In the genomic region with DNA sequence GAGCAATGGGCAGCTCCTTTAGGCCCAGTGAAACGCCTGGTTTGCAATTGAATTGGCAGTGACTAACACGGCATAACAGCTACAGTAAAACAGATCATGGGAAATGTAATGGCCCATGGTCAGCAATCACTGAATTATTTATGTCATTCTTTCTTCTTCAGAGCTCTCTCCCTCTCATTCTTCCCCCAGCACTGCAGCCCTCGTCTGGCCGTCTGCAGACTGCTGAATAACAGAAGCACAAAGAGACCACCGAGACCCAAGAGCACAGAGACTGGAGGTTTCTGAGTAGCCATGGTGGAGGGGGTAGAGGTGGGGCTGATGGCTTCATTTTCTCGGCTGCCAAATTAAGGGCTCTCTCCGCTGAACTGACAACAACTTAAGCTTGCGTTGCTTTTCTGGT, we compare ENCODE assay signal across 14 mouse cellular contexts.
DNase-seq lines count a peak whose midpoint lies in the region; ATAC-seq and TF ChIP-seq lines count a peak whose summit lies in the region.
"Had no signal": no experiment of that assay in that cellular context is flagged by ENCODE, and none has a peak within 500 bp of the region (broad histone marks: within the 10 kb centered on the region; RNA-seq: fewer than 3 reads in every experiment).

No protein-coding gene starts in this region.

- 0 out of 2 replicates have a peak, but pooled peaks cover 5% of the 10 kb centered on the region for H3K9me3 ChIP-seq in forebrain, embryonic 14.5 days (replicated peaks; ENCODE audit: control insufficient read depth, low read length)
- H3K9me3 ChIP-seq in hindbrain, embryonic 15.5 days, result peaks cover 3% of the 10 kb centered on the region; the same call in 1 of the 2 replicates
- H3K9me3 ChIP-seq in midbrain, embryonic 14.5 days (ENCODE audit: control insufficient read depth, low read length), result peaks cover 4% of the 10 kb centered on the region; the same call in 1 of the 2 replicates
- H3K9me3 ChIP-seq in heart, embryonic 11.5 days (replicated peaks; ENCODE audit: control insufficient read depth, low read length), result no peaks in the 10 kb centered on the region
- H3K9me3 ChIP-seq in kidney, embryonic 15.5 days (replicated peaks), result 0 out of 2 replicates have a peak, but pooled peaks cover 4% of the 10 kb centered on the region
- H3K9me3 ChIP-seq: embryonic facial prominence, embryonic 15.5 days had no signal

- H3K36me3 ChIP-seq in forebrain, embryonic 14.5 days (ENCODE audit: control insufficient read depth, insufficient read depth, low read length), result no peaks in the 10 kb centered on the region
- H3K36me3 ChIP-seq in hindbrain, embryonic 15.5 days, result no peaks in the 10 kb centered on the region
- H3K36me3 ChIP-seq in midbrain, embryonic 14.5 days (ENCODE audit: control insufficient read depth, insufficient read depth, low read length), result no peaks in the 10 kb centered on the region
- H3K36me3 ChIP-seq in heart, embryonic 11.5 days (ENCODE audit: control insufficient read depth, insufficient read depth, low read length), result no peaks in the 10 kb centered on the region
- no peaks in the 10 kb centered on the region for H3K36me3 ChIP-seq in kidney, embryonic 15.5 days
- H3K36me3 ChIP-seq: embryonic facial prominence, embryonic 15.5 days; limb, embryonic 13.5 days had no signal

- peak; percentile 4; the same call in 1 of the 2 replicates for TF ChIP-seq CTCF in brain, embryonic 14.5 days (IDR thresholded peaks at IDR 0.05; ENCODE audit: borderline replicate concordance, extremely low read depth, insufficient read depth, insufficient read length)

- ATAC-seq in forebrain, embryonic 14.5 days, result peak; percentile 73
- ATAC-seq in hindbrain, embryonic 15.5 days (ENCODE audit: low FRiP score, low read depth), result 0 out of 2 replicates have a peak, but pooled peaks have one; percentile 40
- peak; percentile 64; the same call in 1 of the 2 replicates for ATAC-seq in midbrain, embryonic 14.5 days (ENCODE audit: low FRiP score, low TSS enrichment)
- no peak for ATAC-seq in heart, embryonic 11.5 days (replicated peaks; ENCODE audit: insufficient number of reproducible peaks, low FRiP score, low TSS enrichment)
- no peak for ATAC-seq in kidney, embryonic 15.5 days (replicated peaks; ENCODE audit: low FRiP score)

- peaks cover 3% of the 10 kb centered on the region; the same call in 1 of the 2 replicates for H3K27me3 ChIP-seq in forebrain, embryonic 14.5 days (replicated peaks; ENCODE audit: control insufficient read depth, insufficient read depth, low read length)
- H3K27me3 ChIP-seq in hindbrain, embryonic 15.5 days, result peaks cover 6% of the 10 kb centered on the region; the same call in 1 of the 2 replicates
- H3K27me3 ChIP-seq in midbrain, embryonic 14.5 days (ENCODE audit: control insufficient read depth, insufficient read depth, low read length), result no peaks in the 10 kb centered on the region; the same call in 1 of the 2 replicates
- H3K27me3 ChIP-seq in heart, embryonic 11.5 days (ENCODE audit: control insufficient read depth, insufficient read depth, low read length), result peaks cover 34% of the 10 kb centered on the region
- peaks cover 38% of the 10 kb centered on the region for H3K27me3 ChIP-seq in kidney, embryonic 15.5 days

- H3K27ac ChIP-seq in forebrain, embryonic 14.5 days (ENCODE audit: low read depth, low read length), result peak overlapping the region; percentile 23; the same call in 1 of the 2 replicates
- H3K27ac ChIP-seq in hindbrain, embryonic 15.5 days (replicated peaks), result no peak overlapping the region
- peak overlapping the region; percentile 37; the same call in 1 of the 2 replicates for H3K27ac ChIP-seq in midbrain, embryonic 14.5 days (replicated peaks; ENCODE audit: low read depth, low read length)
- H3K27ac ChIP-seq in heart, embryonic 11.5 days (ENCODE audit: low read depth, low read length), result no peak overlapping the region
- no peak overlapping the region for H3K27ac ChIP-seq in kidney, embryonic 15.5 days
- H3K27ac ChIP-seq: embryonic facial prominence, embryonic 15.5 days; limb, embryonic 13.5 days had no signal

- H3K4me3 ChIP-seq in forebrain, embryonic 14.5 days (ENCODE audit: low read depth, low read length), result no peak overlapping the region
- H3K4me3 ChIP-seq in hindbrain, embryonic 15.5 days, result no peak overlapping the region
- H3K4me3 ChIP-seq in midbrain, embryonic 14.5 days (replicated peaks; ENCODE audit: low read depth, low read length), result no peak overlapping the region
- no peak overlapping the region for H3K4me3 ChIP-seq in heart, embryonic 11.5 days (ENCODE audit: low read depth, low read length)
- H3K4me3 ChIP-seq in kidney, embryonic 15.5 days (replicated peaks), result no peak overlapping the region
- H3K4me3 ChIP-seq: embryonic facial prominence, embryonic 15.5 days; limb, embryonic 13.5 days had no signal

- no peak overlapping the region for H3K9ac ChIP-seq in forebrain, embryonic 14.5 days (ENCODE audit: low read length)
- no peak overlapping the region for H3K9ac ChIP-seq in hindbrain, embryonic 15.5 days
- no peak overlapping the region for H3K9ac ChIP-seq in midbrain, embryonic 14.5 days (replicated peaks; ENCODE audit: low read length)
- no peak overlapping the region for H3K9ac ChIP-seq in heart, embryonic 11.5 days (ENCODE audit: low read depth, low read length)
- H3K9ac ChIP-seq in kidney, embryonic 15.5 days, result no peak overlapping the region
- H3K9ac ChIP-seq: embryonic facial prominence, embryonic 15.5 days; limb, embryonic 13.5 days had no signal

- 13% methylated on average over 8 of the region's 8 CpGs for WGBS in forebrain, embryonic 14.5 days
- WGBS in hindbrain, embryonic 15.5 days, result 16% methylated on average over 8 of the region's 8 CpGs
- WGBS in midbrain, embryonic 14.5 days, result 9% methylated on average over 8 of the region's 8 CpGs
- 68% methylated on average over 8 of the region's 8 CpGs for WGBS in heart, embryonic 11.5 days (ENCODE audit: insufficient replicate concordance)
- WGBS in kidney, embryonic 15.5 days, result 24% methylated on average over 8 of the region's 8 CpGs

- TF ChIP-seq POLR2A in brain, embryonic 14.5 days (IDR thresholded peaks at IDR 0.05; ENCODE audit: borderline replicate concordance, extremely low read depth, insufficient read depth, insufficient read length, poor library complexity, severe bottlenecking), result no peak

- peaks cover 26% of the 10 kb centered on the region for H3K4me1 ChIP-seq in forebrain, embryonic 14.5 days (ENCODE audit: control insufficient read depth, insufficient read depth, low read length)
- H3K4me1 ChIP-seq in hindbrain, embryonic 15.5 days (replicated peaks), result peaks cover 35% of the 10 kb centered on the region
- H3K4me1 ChIP-seq in midbrain, embryonic 14.5 days (ENCODE audit: control insufficient read depth, insufficient read depth, low read length), result peaks cover 59% of the 10 kb centered on the region
- H3K4me1 ChIP-seq in heart, embryonic 11.5 days (ENCODE audit: control insufficient read depth, insufficient read depth, low read length), result no peaks in the 10 kb centered on the region
- peaks cover 11% of the 10 kb centered on the region for H3K4me1 ChIP-seq in kidney, embryonic 15.5 days

- DNase-seq in brain, embryonic 14.5 days (ENCODE audit: low read depth), result peak; percentile 92
- peak; percentile 72 for DNase-seq in forebrain, embryonic 14.5 days (ENCODE audit: low spot score)
- DNase-seq in midbrain, embryonic 14.5 days, result peak; percentile 67
- DNase-seq in cerebellum, adult 8-10 months, result no peak
- DNase-seq: adrenal gland, postnatal 10 days; cerebellum, adult 9-10 months; gastrocnemius, postnatal 25 days; kidney, postnatal 10 days; right cerebral cortex, postnatal 4 days had no signal

- no peak overlapping the region for H3K4me2 ChIP-seq in forebrain, embryonic 14.5 days (ENCODE audit: low read length)
- H3K4me2 ChIP-seq in hindbrain, embryonic 15.5 days, result no peak overlapping the region
- H3K4me2 ChIP-seq in midbrain, embryonic 14.5 days (ENCODE audit: low read length), result no peak overlapping the region
- no peak overlapping the region for H3K4me2 ChIP-seq in heart, embryonic 11.5 days
- no peak overlapping the region for H3K4me2 ChIP-seq in kidney, embryonic 15.5 days
- H3K4me2 ChIP-seq: embryonic facial prominence, embryonic 15.5 days; limb, embryonic 13.5 days had no signal

Comparison
In these comparisons a context has a peak if more than half of its experiments do, and no peak if none do; other contexts are left out.
1. ATAC-seq: peak in forebrain, embryonic 14.5 days (single experiment), hindbrain, embryonic 15.5 days (single experiment) and midbrain, embryonic 14.5 days (single experiment); none in heart, embryonic 11.5 days (single experiment) and kidney, embryonic 15.5 days (single experiment).
2. H3K27ac ChIP-seq: peak in forebrain, embryonic 14.5 days (single experiment) and midbrain, embryonic 14.5 days (single experiment); none in hindbrain, embryonic 15.5 days (single experiment), heart, embryonic 11.5 days (single experiment) and kidney, embryonic 15.5 days (single experiment).